Comparison of ENCODE assay signal across 22 mouse cellular contexts in genomic region chr14:31448994-31449393, GRCm38 (mm10). TPM values are rescaled to one million over a fixed set of nuclear protein-coding genes. Genes with fewer than 3 reads are reported as not detected.
DNase-seq lines count a peak whose midpoint lies in the region; ATAC-seq and TF ChIP-seq lines count a peak whose summit lies in the region.
"Had no signal": no experiment of that assay in that cellular context is flagged by ENCODE, and none has a peak within 500 bp of the region (broad histone marks: within the 10 kb centered on the region; RNA-seq: fewer than 3 reads in every experiment).

No protein-coding gene starts in this region.

- H3K9ac ChIP-seq in lung, postnatal 0 days (replicated peaks; ENCODE audit: low read depth), result no peak overlapping the region
- H3K9ac ChIP-seq in stomach, postnatal 0 days (ENCODE audit: low read length), result no peak overlapping the region
- H3K9ac ChIP-seq: forebrain, embryonic 12.5 days; hindbrain, embryonic 12.5 days; kidney, embryonic 15.5 days; limb, embryonic 13.5 days; liver, embryonic 12.5 days had no signal

- no peak overlapping the region for H3K4me2 ChIP-seq in lung, postnatal 0 days (replicated peaks; ENCODE audit: low read depth, low read length)
- H3K4me2 ChIP-seq in stomach, postnatal 0 days (replicated peaks; ENCODE audit: low read depth), result no peak overlapping the region
- H3K4me2 ChIP-seq: forebrain, embryonic 12.5 days; hindbrain, embryonic 12.5 days; kidney, embryonic 15.5 days; limb, embryonic 13.5 days; liver, embryonic 12.5 days had no signal

- no peak for DNase-seq in gastrocnemius, adult 2 months
- DNase-seq in gastrocnemius, postnatal 25 days, result no peak
- no peak for DNase-seq in kidney, adult 2 months
- DNase-seq in kidney, postnatal 4 days, result no peak
- peak; percentile 55 for DNase-seq in lung, postnatal 0 days (ENCODE audit: low spot score)
- no peak for DNase-seq in stomach, postnatal 0 days (ENCODE audit: low spot score)
- DNase-seq in left cerebral cortex, postnatal 25 days (ENCODE audit: low spot score in 2 of 2), result no peak
- DNase-seq: adrenal gland, postnatal 25 days; cerebellum, adult 9-10 months; heart, postnatal 10 days; midbrain, embryonic 14.5 days; right cerebral cortex, postnatal 25 days; spleen, adult 18-20 months; thymus, adult 18-20 months; thymus, postnatal 4 days had no signal

- no peak for TF ChIP-seq EP300 in lung, postnatal 0 days (IDR thresholded peaks at IDR 0.05)
- no peak for TF ChIP-seq EP300 in stomach, postnatal 0 days (optimal IDR thresholded peaks at IDR 0.05)

- TF ChIP-seq POLR2A in kidney, adult 2 months (IDR thresholded peaks at IDR 0.05; ENCODE audit: low read depth, low read length), result no peak

- intact Hi-C loops in gastrocnemius, adult 2 months (cut with DNase I), result loop anchor here (5.0 kb wide), 1 partner anchor 292 kb away; no protein-coding TSS in a partner anchor
- intact Hi-C loops in left cerebral cortex, postnatal 25 days (cut with DNase I), result no loop called here

- peak overlapping the region; percentile 53 for H3K27ac ChIP-seq in gastrocnemius, adult 2 months
- peak overlapping the region; percentile 4; the same call in 1 of the 2 replicates for H3K27ac ChIP-seq in kidney, adult 2 months (ENCODE audit: insufficient read depth, low read depth, low read length)
- H3K27ac ChIP-seq in lung, postnatal 0 days (ENCODE audit: low read length), result peak overlapping the region; percentile 40; the same call in 1 of the 2 replicates
- 0 out of 2 replicates have a peak overlapping the region, but pooled peaks have one; percentile 26 for H3K27ac ChIP-seq in stomach, postnatal 0 days (replicated peaks)
- H3K27ac ChIP-seq: forebrain, embryonic 12.5 days; hindbrain, embryonic 12.5 days; kidney, embryonic 15.5 days; limb, embryonic 13.5 days; liver, embryonic 12.5 days had no signal

- no peaks in the 10 kb centered on the region for H3K4me1 ChIP-seq in kidney, adult 2 months (ENCODE audit: control insufficient read depth, insufficient read depth, low read length)
- H3K4me1 ChIP-seq in lung, postnatal 0 days (ENCODE audit: insufficient read depth, low read depth, low read length), result no peaks in the 10 kb centered on the region
- no peaks in the 10 kb centered on the region for H3K4me1 ChIP-seq in stomach, postnatal 0 days (replicated peaks; ENCODE audit: control insufficient read depth, insufficient read depth)
- H3K4me1 ChIP-seq: forebrain, embryonic 12.5 days; hindbrain, embryonic 12.5 days; kidney, embryonic 15.5 days had no signal

- H3K27me3 ChIP-seq in kidney, adult 2 months (replicated peaks; ENCODE audit: control insufficient read depth, insufficient read depth, low read length), result no peaks in the 10 kb centered on the region
- no peaks in the 10 kb centered on the region for H3K27me3 ChIP-seq in lung, postnatal 0 days (replicated peaks; ENCODE audit: insufficient read depth, low read length)
- no peaks in the 10 kb centered on the region for H3K27me3 ChIP-seq in stomach, postnatal 0 days (ENCODE audit: control insufficient read depth, insufficient read depth, low read length)
- H3K27me3 ChIP-seq: forebrain, embryonic 12.5 days; hindbrain, embryonic 12.5 days; kidney, embryonic 15.5 days; limb, embryonic 13.5 days; liver, embryonic 12.5 days had no signal

- H3K36me3 ChIP-seq in kidney, adult 2 months (ENCODE audit: control insufficient read depth, insufficient read depth, low read length), result no peaks in the 10 kb centered on the region
- H3K36me3 ChIP-seq in lung, postnatal 0 days (ENCODE audit: insufficient read depth, low read length), result no peaks in the 10 kb centered on the region
- no peaks in the 10 kb centered on the region for H3K36me3 ChIP-seq in stomach, postnatal 0 days (ENCODE audit: control insufficient read depth, insufficient read depth, low read length)
- H3K36me3 ChIP-seq: forebrain, embryonic 12.5 days; hindbrain, embryonic 12.5 days; kidney, embryonic 15.5 days; limb, embryonic 13.5 days; liver, embryonic 12.5 days had no signal

- no peak for TF ChIP-seq CTCF in gastrocnemius, adult 2 months (IDR thresholded peaks at IDR 0.05)
- TF ChIP-seq CTCF in kidney, adult 2 months (conservative IDR thresholded peaks at IDR 0.05; ENCODE audit: insufficient read depth, insufficient read length, low read depth, low read length), result no peak
- TF ChIP-seq CTCF in lung, postnatal 0 days (IDR thresholded peaks at IDR 0.05), result no peak
- TF ChIP-seq CTCF in stomach, postnatal 0 days (IDR thresholded peaks at IDR 0.05; ENCODE audit: low read depth), result no peak

- WGBS in kidney, adult 2 months, result 48% methylated on average over 5 of the region's 5 CpGs
- WGBS in lung, postnatal 0 days, result 34% methylated on average over 5 of the region's 5 CpGs
- WGBS in stomach, postnatal 0 days, result 46% methylated on average over 5 of the region's 5 CpGs

- H3K4me3 ChIP-seq in gastrocnemius, adult 2 months, result no peak overlapping the region
- no peak overlapping the region for H3K4me3 ChIP-seq in kidney, adult 2 months (ENCODE audit: insufficient read depth, low read depth, low read length)
- no peak overlapping the region for H3K4me3 ChIP-seq in lung, postnatal 0 days (ENCODE audit: low read depth, low read length)
- no peak overlapping the region for H3K4me3 ChIP-seq in stomach, postnatal 0 days (ENCODE audit: low read depth, low read length)
- H3K4me3 ChIP-seq: forebrain, embryonic 12.5 days; hindbrain, embryonic 12.5 days; kidney, embryonic 15.5 days; limb, embryonic 13.5 days; liver, embryonic 12.5 days had no signal

- H3K9me3 ChIP-seq in lung, postnatal 0 days (ENCODE audit: low read length), result no peaks in the 10 kb centered on the region
- no peaks in the 10 kb centered on the region for H3K9me3 ChIP-seq in stomach, postnatal 0 days (ENCODE audit: control insufficient read depth, low read length)
- H3K9me3 ChIP-seq: forebrain, embryonic 12.5 days; hindbrain, embryonic 12.5 days; kidney, embryonic 15.5 days; limb, embryonic 13.5 days; liver, embryonic 12.5 days had no signal

- peak; percentile 82 for ATAC-seq in lung, postnatal 0 days
- no peak for ATAC-seq in stomach, postnatal 0 days (ENCODE audit: low FRiP score, low TSS enrichment)
- ATAC-seq: CD4-positive, CD25-positive, alpha-beta regulatory T cell, adult 4 months; intestine, postnatal 0 days; liver, embryonic 12.5 days had no signal

RNA-seq across cellular contexts. Expression of gene Sh3bp5, which starts 13.1 kb away (rescaled TPM):
- 10 to 100 TPM; 55.1 to 58.5 TPM for total RNA-seq in gastrocnemius, adult 2 months (2021)
- total RNA-seq in gastrocnemius, postnatal 25 days (2021), result 10 to 100 TPM; 33.9 to 46.8 TPM
- polyA plus RNA-seq in kidney, adult 2 months (2012; rRNA removed), result 33.4 and 43.4 TPM in 2 replicates
- 37.9 and 38.4 TPM in 2 replicates for polyA plus RNA-seq in lung, postnatal 0 days (2015; fragmentation: Nextera tagmentation; extraction: Ambion mirVana)
- 9.9 and 10.9 TPM in 2 replicates for polyA plus RNA-seq in stomach, postnatal 0 days (2015; fragmentation: Nextera tagmentation; extraction: Ambion mirVana)
- total RNA-seq in left cerebral cortex, postnatal 25 days (2021), result 10 to 100 TPM; 56.7 to 65.8 TPM

RNA-seq across cellular contexts. Expression of gene Eaf1, which starts 45.2 kb away (rescaled TPM):
- total RNA-seq in gastrocnemius, adult 2 months (2021), result 10 to 100 TPM in 1 of 2 experiments, 1 to 10 TPM in 1; 7.1 to 11.5 TPM
- 1 to 10 TPM; 8.5 to 8.6 TPM for total RNA-seq in gastrocnemius, postnatal 25 days (2021)
- polyA plus RNA-seq in kidney, adult 2 months (2012; rRNA removed), result 34.3 and 34.7 TPM in 2 replicates
- polyA plus RNA-seq in lung, postnatal 0 days (2015; fragmentation: Nextera tagmentation; extraction: Ambion mirVana), result 10.0 and 11.3 TPM in 2 replicates
- polyA plus RNA-seq in stomach, postnatal 0 days (2015; fragmentation: Nextera tagmentation; extraction: Ambion mirVana), result 10.5 and 11.9 TPM in 2 replicates
- 10 to 100 TPM; 11.6 to 15.9 TPM for total RNA-seq in left cerebral cortex, postnatal 25 days (2021)

RNA-seq across cellular contexts. Expression of gene Mettl6, which starts 45.8 kb away (rescaled TPM):
- total RNA-seq in gastrocnemius, adult 2 months (2021), result 1 to 10 TPM; 9.5 to 9.8 TPM
- total RNA-seq in gastrocnemius, postnatal 25 days (2021), result 1 to 10 TPM; 6.9 to 9.8 TPM
- 5.9 and 9.2 TPM in 2 replicates for polyA plus RNA-seq in kidney, adult 2 months (2012; rRNA removed)
- 40.9 and 49.1 TPM in 2 replicates for polyA plus RNA-seq in lung, postnatal 0 days (2015; fragmentation: Nextera tagmentation; extraction: Ambion mirVana)
- polyA plus RNA-seq in stomach, postnatal 0 days (2015; fragmentation: Nextera tagmentation; extraction: Ambion mirVana), result 29.4 and 31.9 TPM in 2 replicates
- total RNA-seq in left cerebral cortex, postnatal 25 days (2021), result 10 to 100 TPM; 25.0 to 38.7 TPM
